Mouse (Mus musculus): Measurements from ENCODE around the gene Rps19.

DNA sequence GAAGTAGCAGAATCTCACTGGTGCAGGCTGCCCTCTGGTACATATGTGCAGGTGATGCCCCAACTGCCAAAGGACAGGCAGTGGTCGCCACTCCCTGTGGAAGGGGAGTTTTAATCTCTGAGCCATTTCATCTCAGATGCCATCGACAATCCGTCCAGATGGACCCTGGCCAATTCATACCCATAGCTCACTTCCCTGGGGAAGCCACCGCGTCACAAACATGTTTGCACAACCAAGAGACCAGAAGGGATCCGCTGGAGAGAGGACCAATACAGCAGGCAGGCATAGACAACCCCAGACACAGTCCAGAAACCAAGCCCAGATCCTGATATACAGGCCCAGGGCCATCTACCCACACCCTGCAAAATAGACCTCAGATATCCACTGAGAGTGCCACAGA is 46.3 kb downstream of the Rps19 start:
- TF ChIP-seq CTCF (IDR thresholded peaks at IDR 0.05; ENCODE audit: insufficient read depth, low read length) (no peak), POLR2A (IDR thresholded peaks at IDR 0.05; ENCODE audit: borderline replicate concordance, extremely low read depth, low read depth, low read length) (no peak)

Measured in lung, adult 2 months (tissue).